Comparison of ENCODE assay signal across 10 mouse cellular contexts in the genomic region with DNA sequence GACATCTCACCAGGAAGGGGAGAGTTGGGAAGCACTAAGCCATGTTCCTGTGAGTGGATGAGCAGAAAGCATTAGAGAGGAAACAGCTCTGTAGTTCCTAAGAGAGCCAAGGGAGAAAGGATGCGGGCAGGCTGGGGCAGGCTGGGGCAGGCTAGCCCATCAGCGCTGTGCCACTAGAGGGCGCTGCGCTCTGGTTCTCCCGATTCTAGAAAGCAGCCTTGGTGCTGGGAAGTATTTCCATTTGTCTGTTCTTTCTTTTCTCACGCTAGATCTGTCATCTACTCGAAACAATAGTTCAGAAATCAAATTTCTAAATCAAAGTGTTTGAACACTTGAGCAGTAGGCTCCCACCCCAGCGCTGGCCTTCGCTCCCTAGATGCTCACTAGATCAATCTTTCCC. TPM values are rescaled to one million over a fixed set of nuclear protein-coding genes. Genes with fewer than 3 reads are reported as not detected.
DNase-seq lines count a peak whose midpoint lies in the region; TF ChIP-seq lines count a peak whose summit lies in the region.
"Had no signal": no experiment of that assay in that cellular context is flagged by ENCODE, and none has a peak within 500 bp of the region (broad histone marks: within the 10 kb centered on the region; RNA-seq: fewer than 3 reads in every experiment).

No protein-coding gene starts in this region.

- H3K9me3 ChIP-seq in E14TG2a.4 (ENCODE audit: low read length), result no peaks in the 10 kb centered on the region
- H3K9me3 ChIP-seq: forebrain, embryonic 12.5 days had no signal

- H3K4me1 ChIP-seq in E14TG2a.4 (replicated peaks; ENCODE audit: low read depth, low read length), result peaks cover 27% of the 10 kb centered on the region
- H3K4me1 ChIP-seq in thymus, adult 2 months (replicated peaks; ENCODE audit: control insufficient read depth, insufficient read depth, low read length), result peaks cover 44% of the 10 kb centered on the region

- no peak for DNase-seq in left cerebral cortex, adult 2 months (ENCODE audit: extremely low spot score in 1 of 2, low spot score in 2 of 2)
- no peak for DNase-seq in left cerebral cortex, postnatal 36 days (ENCODE audit: low spot score in 2 of 2)
- DNase-seq in brain, embryonic 14.5 days (ENCODE audit: low read depth), result no peak
- DNase-seq in thymus, adult 2 months, result peak; percentile 61
- DNase-seq in heart, adult 11 months, result no peak
- DNase-seq in frontal cortex, adult 2 months (ENCODE audit: extremely low spot score in 1 of 2, low spot score in 1 of 2), result no peak
- no peak for DNase-seq in left cerebral cortex, postnatal 14 days (ENCODE audit: low spot score in 2 of 2)
- DNase-seq: kidney, postnatal 14 days had no signal

- intact Hi-C loops in left cerebral cortex, adult 2 months (cut with DNase I), result no loop called here
- intact Hi-C loops in left cerebral cortex, postnatal 36 days (cut with DNase I), result no loop called here
- intact Hi-C loops in left cerebral cortex, postnatal 14 days (cut with DNase I), result no loop called here

- TF ChIP-seq CTCF in left cerebral cortex, adult 2 months (IDR thresholded peaks at IDR 0.05), result peak; percentile 32
- TF ChIP-seq CTCF in E14TG2a.4 (conservative IDR thresholded peaks at IDR 0.05; ENCODE audit: low read length), result peak; percentile 87
- peak; percentile 37; the same call in 1 of the 2 replicates for TF ChIP-seq CTCF in brain, embryonic 14.5 days (IDR thresholded peaks at IDR 0.05; ENCODE audit: borderline replicate concordance, extremely low read depth, insufficient read depth, insufficient read length)
- peak; percentile 89 for TF ChIP-seq CTCF in thymus, adult 2 months (IDR thresholded peaks at IDR 0.05; ENCODE audit: borderline replicate concordance, control insufficient read depth, extremely low read depth, insufficient read depth, low read length, poor library complexity)

- no peak overlapping the region for H3K27ac ChIP-seq in left cerebral cortex, adult 2 months
- H3K27ac ChIP-seq in thymus, adult 2 months (ENCODE audit: control insufficient read depth, insufficient read depth, low read length), result no peak overlapping the region
- H3K27ac ChIP-seq: forebrain, embryonic 12.5 days had no signal

- no peak overlapping the region for H3K4me3 ChIP-seq in left cerebral cortex, adult 2 months
- no peak overlapping the region for H3K4me3 ChIP-seq in E14TG2a.4 (replicated peaks; ENCODE audit: low read length)
- H3K4me3 ChIP-seq in thymus, adult 2 months (ENCODE audit: control insufficient read depth, insufficient read depth, low read length), result no peak overlapping the region
- H3K4me3 ChIP-seq: forebrain, embryonic 12.5 days had no signal

- no peak for TF ChIP-seq POLR2A in brain, embryonic 14.5 days (IDR thresholded peaks at IDR 0.05; ENCODE audit: borderline replicate concordance, extremely low read depth, insufficient read depth, insufficient read length, poor library complexity, severe bottlenecking)
- TF ChIP-seq POLR2A in thymus, adult 2 months (IDR thresholded peaks at IDR 0.05; ENCODE audit: control insufficient read depth, extremely low read depth, insufficient read depth, low read length, poor library complexity), result no peak

- 87% methylated on average over 9 of the region's 9 CpGs for WGBS in thymus, adult 2 months

- H3K27me3 ChIP-seq in E14TG2a.4 (ENCODE audit: insufficient read depth, low read length), result peaks cover 2% of the 10 kb centered on the region; the same call in 1 of the 2 replicates
- no peaks in the 10 kb centered on the region for H3K27me3 ChIP-seq in thymus, adult 2 months (ENCODE audit: control insufficient read depth, insufficient read depth, low read length)
- H3K27me3 ChIP-seq: forebrain, embryonic 12.5 days had no signal

- no peaks in the 10 kb centered on the region for H3K36me3 ChIP-seq in E14TG2a.4 (ENCODE audit: insufficient read depth, low read length)
- H3K36me3 ChIP-seq in thymus, adult 2 months (ENCODE audit: control insufficient read depth, insufficient read depth, low read length), result no peaks in the 10 kb centered on the region
- H3K36me3 ChIP-seq: forebrain, embryonic 12.5 days had no signal

RNA-seq across cellular contexts. Expression of a gene that starts 28.5 kb away (rescaled TPM):
- under 1 TPM; 0.07 to 0.25 TPM for total RNA-seq in left cerebral cortex, adult 2 months (2021)
- under 1 TPM; 0.32 to 0.43 TPM for total RNA-seq in left cerebral cortex, postnatal 36 days (2021)
- 0.09 and 0.23 TPM in 2 replicates for polyA plus RNA-seq in brain, embryonic 14.5 days (2012; rRNA removed)
- 0.45 and 0.50 TPM in 2 replicates for polyA plus RNA-seq in thymus, adult 2 months (2012; rRNA removed)
- 0.29 and 0.58 TPM in 2 replicates for polyA plus RNA-seq in frontal cortex, adult 2 months (2012; rRNA removed)
- under 1 TPM; 0.23 to 0.42 TPM for total RNA-seq in left cerebral cortex, postnatal 14 days (2021)
- polyA plus RNA-seq: forebrain, embryonic 12.5 days had no signal

RNA-seq across cellular contexts. Expression of a gene that starts 58.7 kb away (rescaled TPM):
- total RNA-seq in left cerebral cortex, adult 2 months (2021), result 10 to 100 TPM; 28.1 TPM
- 10 to 100 TPM; 28.4 to 31.4 TPM for total RNA-seq in left cerebral cortex, postnatal 36 days (2021)
- 39.8 and 56.6 TPM in 2 replicates for polyA plus RNA-seq in brain, embryonic 14.5 days (2012; rRNA removed)
- 0.12 and 0.13 TPM in 2 replicates for polyA plus RNA-seq in thymus, adult 2 months (2012; rRNA removed)
- 58.9 and 65.4 TPM in 2 replicates for polyA plus RNA-seq in frontal cortex, adult 2 months (2012; rRNA removed)
- 10 to 100 TPM; 38.1 to 39.6 TPM for total RNA-seq in left cerebral cortex, postnatal 14 days (2021)

Comparison
In these comparisons a context has a peak if more than half of its experiments do, and no peak if none do; other contexts are left out.
1. CTCF ChIP-seq: peak in every context shown above with its lines; median percentile 89 in thymus, adult 2 months; 87 in E14TG2a.4; 37 in brain, embryonic 14.5 days; 32 in left cerebral cortex, adult 2 months.